Mouse (Mus musculus) hindbrain, embryonic 15.5 days (tissue): ENCODE results near the gene Smc2. TPM values are rescaled to one million over a fixed set of nuclear protein-coding genes. Genes with fewer than 3 reads are reported as not detected.

Experiments used
- ATAC-seq: fragments of 200-750 bp; cut with Nextera tagmentation; 2 replicates; pipeline ENCODE4 v1.8.0; 2017; ENCODE audit warnings: low read depth, moderate number of reproducible peaks, moderate TSS enrichment; ENCODE audit not compliant: low FRiP score
- H3K27ac ChIP-seq: fragments of 300-500 bp; sonication (generic); replicated peaks from 2 replicates; pipeline ENCODE4 v1.5.1; 2015; ENCODE audit warnings: mild to moderate bottlenecking, inconsistent platforms
- H3K27me3 ChIP-seq: fragments of 300-500 bp; sonication (generic); 2 replicates; pipeline ENCODE4 v1.6.1; 2015; ENCODE audit warnings: control low read depth, inconsistent platforms
- H3K36me3 ChIP-seq: fragments of 300-500 bp; sonication (generic); 2 replicates; pipeline ENCODE4 v1.6.1; 2015; ENCODE audit warnings: control low read depth, inconsistent platforms
- H3K4me1 ChIP-seq: fragments of 300-500 bp; sonication (generic); replicated peaks from 2 replicates; pipeline ENCODE4 v1.6.1; 2015; ENCODE audit warnings: control low read depth, inconsistent platforms
- H3K4me2 ChIP-seq: fragments of 300-500 bp; sonication (generic); 2 replicates; pipeline ENCODE4 v1.6.1; 2015; ENCODE audit warnings: moderate library complexity, mild to moderate bottlenecking, inconsistent platforms
- H3K4me3 ChIP-seq: fragments of 300-500 bp; sonication (generic); 2 replicates; pipeline ENCODE4 v1.5.1; 2015; ENCODE audit warnings: mild to moderate bottlenecking, inconsistent platforms
- H3K9ac ChIP-seq: fragments of 300-500 bp; sonication (generic); 2 replicates; pipeline ENCODE4 v1.6.1; 2015; ENCODE audit warnings: inconsistent platforms
- H3K9me3 ChIP-seq: fragments of 300-500 bp; sonication (generic); 2 replicates; pipeline ENCODE4 v1.6.1; 2016; ENCODE audit warnings: control low read depth, inconsistent platforms
- WGBS: fragments of 180-500 bp; shearing (Covaris S2); methylation state at CpG from one replicate; pipeline ENCODE4 v1.1.7; 2015; 5-methylcytosine and 5-hydroxymethylcytosine counted together
- polyA plus RNA-seq: library from polyadenylated mRNA; unstranded; fragments of >200 nt; fragmentation: Nextera tagmentation; extraction: Ambion mirVana; gene quantifications from 2 replicates; pipeline ENCODE4 v1.2.1, GENCODE M21; 2015

The Smc2 gene
- polyA plus RNA-seq, 1 experiment from 2014 or later: 49.1 TPM

DNA sequence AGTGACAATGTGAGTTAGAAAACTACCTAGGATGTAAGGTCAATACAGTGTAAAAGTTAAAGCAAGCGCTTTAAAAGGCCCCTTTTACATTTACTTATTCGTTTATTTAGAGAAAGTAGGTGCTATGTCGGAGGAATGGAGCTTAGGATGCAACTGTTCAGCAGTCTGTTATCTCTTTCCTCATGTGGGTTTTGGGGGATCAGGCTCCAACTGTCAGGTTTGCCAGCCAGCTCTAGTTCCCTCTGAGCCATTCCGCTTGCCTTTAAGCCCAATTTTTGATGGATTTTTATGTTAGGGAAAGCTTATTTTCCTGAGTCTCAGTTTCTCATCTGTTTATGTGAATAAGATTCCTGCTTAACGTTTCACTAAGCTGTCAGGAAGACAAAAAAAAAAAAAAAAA lies 80.3 kb downstream of the Smc2 start:
- H3K27me3 ChIP-seq: no peaks in the 10 kb centered on the region
- 95% methylated on average over 5 of the region's 5 CpGs for WGBS
- ATAC-seq: no peak
- H3K36me3 ChIP-seq: no peaks in the 10 kb centered on the region
- H3K4me3 ChIP-seq: no peak overlapping the region
- no peak overlapping the region for H3K9ac ChIP-seq
- no peak overlapping the region for H3K4me2 ChIP-seq
- H3K27ac ChIP-seq: no peak overlapping the region
- H3K4me1 ChIP-seq: no peaks in the 10 kb centered on the region
- H3K9me3 ChIP-seq: no peaks in the 10 kb centered on the region

DNA sequence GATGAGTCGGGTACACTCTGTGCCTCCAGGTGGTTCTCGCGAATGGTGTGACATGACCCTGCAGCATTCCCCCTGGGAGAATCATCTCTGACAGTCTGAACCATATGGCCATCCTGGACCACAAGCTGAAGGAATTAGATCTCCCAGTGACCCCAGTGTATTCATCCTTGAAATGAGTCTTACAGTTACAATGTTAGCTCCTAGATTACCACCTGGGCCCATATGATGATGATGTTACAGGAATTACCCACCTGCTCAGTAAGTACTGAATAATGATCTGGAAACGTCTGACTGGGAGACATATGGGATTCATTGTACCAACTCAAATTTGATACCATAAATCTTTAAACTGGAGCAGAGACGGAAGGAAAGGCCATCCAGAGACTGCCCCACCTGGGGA lies 87.4 kb downstream of the Smc2 start:
- 53% methylated on average over 5 of the region's 5 CpGs for WGBS
- H3K9me3 ChIP-seq: no peaks in the 10 kb centered on the region
- H3K27ac ChIP-seq: no peak overlapping the region
- no peak for ATAC-seq
- no peaks in the 10 kb centered on the region for H3K4me1 ChIP-seq
- no peaks in the 10 kb centered on the region for H3K27me3 ChIP-seq
- no peak overlapping the region for H3K9ac ChIP-seq
- H3K4me3 ChIP-seq: no peak overlapping the region
- H3K36me3 ChIP-seq: no peaks in the 10 kb centered on the region
- no peak overlapping the region for H3K4me2 ChIP-seq

DNA sequence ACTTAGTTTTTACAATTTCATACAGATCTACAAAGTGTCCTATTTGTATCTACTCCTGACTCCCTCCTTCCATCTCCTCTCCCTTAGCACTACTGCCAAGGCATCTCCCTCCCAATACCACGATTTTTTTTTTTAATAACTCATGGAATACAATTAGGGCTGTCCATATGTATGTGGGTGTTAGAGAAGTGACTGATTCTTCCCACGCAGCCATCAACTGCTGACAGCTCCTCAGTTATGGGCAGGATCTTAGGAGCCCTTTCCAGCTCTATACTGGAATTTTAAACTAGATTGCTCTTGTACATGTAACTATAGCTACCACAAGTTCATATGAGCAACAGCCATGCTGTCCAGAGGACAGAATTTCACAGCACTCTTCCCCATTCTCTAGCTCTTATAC lies 91.6 kb downstream of the Smc2 start:
- Histone ChIP-seq H3K4me1 (no peaks in the 10 kb centered on the region), H3K36me3 (no peaks in the 10 kb centered on the region), H3K27ac (no peak overlapping the region), H3K27me3 (no peaks in the 10 kb centered on the region), H3K9me3 (no peaks in the 10 kb centered on the region), H3K4me3 (no peak overlapping the region), H3K4me2 (no peak overlapping the region), H3K9ac (no peak overlapping the region)
- ATAC-seq: no peak
- WGBS: 74% methylated on average over 2 of the region's 2 CpGs

Other genes with a start within 250 kb of the Smc2 start
- gene Vma21-ps, start 58.0 kb downstream of the Smc2 start, polyA plus RNA-seq: 3.7 and 5.8 TPM in 2 replicates
- not detected in 2 replicates for gene Toporsl, start 157.0 kb downstream of the Smc2 start, polyA plus RNA-seq